ENCODE assay signal across 8 mouse cellular contexts in the genomic region with DNA sequence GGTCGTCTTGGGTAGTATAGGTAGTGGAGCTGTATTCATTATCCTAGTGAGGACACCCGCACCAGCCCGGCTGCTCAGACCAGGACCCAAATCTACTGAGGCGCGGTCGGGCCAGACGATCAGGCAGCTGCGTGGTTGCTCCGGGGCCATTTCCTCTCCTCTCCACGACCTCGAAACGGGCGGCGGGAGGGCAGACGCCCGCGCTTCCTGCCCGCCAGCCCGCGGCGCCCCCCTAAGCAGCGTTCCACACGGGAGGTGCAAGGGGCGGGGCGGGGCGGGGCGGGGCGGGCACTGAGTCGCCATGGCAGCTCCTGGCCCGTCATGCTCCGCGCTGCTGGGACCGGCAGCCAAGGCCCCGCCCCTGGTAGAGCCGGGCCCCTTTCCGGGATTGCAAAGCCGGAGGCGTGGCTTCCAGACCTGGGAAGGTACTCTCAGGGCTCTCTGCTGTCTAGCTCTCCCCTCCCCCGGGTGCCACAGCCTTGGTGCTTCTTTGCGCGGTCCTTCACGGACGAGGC. TPM values are rescaled to one million over a fixed set of nuclear protein-coding genes. Genes with fewer than 3 reads are reported as not detected.
DNase-seq lines count a peak whose midpoint lies in the region; ATAC-seq and TF ChIP-seq lines count a peak whose summit lies in the region.

No protein-coding gene starts in this region.

- peak overlapping the region; percentile 95 for H3K27ac ChIP-seq in bone marrow, adult 2 months (ENCODE audit: control insufficient read depth, insufficient read depth, low read depth, low read length, poor library complexity)
- peak overlapping the region; percentile 95 for H3K27ac ChIP-seq in embryonic facial prominence, embryonic 15.5 days (replicated peaks)

- peak overlapping the region; percentile 78 for H3K4me3 ChIP-seq in bone marrow, adult 2 months (replicated peaks; ENCODE audit: control insufficient read depth, low read depth, low read length)
- H3K4me3 ChIP-seq in embryonic facial prominence, embryonic 15.5 days (replicated peaks): peak overlapping the region; percentile 51

- peak; percentile 92 to 93 for DNase-seq in B cell, adult 2 months
- DNase-seq in heart, adult 8-10 months (ENCODE audit: low spot score): peak; percentile 92
- peak; percentile 97 for DNase-seq in kidney, adult 9 months
- DNase-seq in liver: peak; percentile 99
- DNase-seq in monocyte, adult 2 months (ENCODE audit: low read depth in 1 of 2, low spot score in 2 of 2): peak; percentile 82 to 83
- peak; percentile 88 to 90 for DNase-seq in spleen, postnatal 14 days (ENCODE audit: low spot score in 2 of 2)

- peak overlapping the region; percentile 39 for H3K9ac ChIP-seq in embryonic facial prominence, embryonic 15.5 days

- H3K36me3 ChIP-seq in embryonic facial prominence, embryonic 15.5 days: no peaks in the 10 kb centered on the region

- no peak for TF ChIP-seq CTCF in bone marrow, adult 2 months (IDR thresholded peaks at IDR 0.05; ENCODE audit: control insufficient read depth, insufficient read depth, low read length)

- TF ChIP-seq POLR2A in bone marrow, adult 2 months (IDR thresholded peaks at IDR 0.05; ENCODE audit: borderline replicate concordance, control insufficient read depth, low read depth, low read length): peak; percentile 73

- peak overlapping the region; percentile 82 for H3K4me2 ChIP-seq in embryonic facial prominence, embryonic 15.5 days (replicated peaks)

- WGBS in bone marrow, adult 2 months: under 1% methylated on average over 43 of the region's 43 CpGs
- under 1% methylated on average over 36 of the region's 43 CpGs for WGBS in embryonic facial prominence, embryonic 15.5 days

- no peaks in the 10 kb centered on the region for H3K27me3 ChIP-seq in embryonic facial prominence, embryonic 15.5 days

- peaks cover 8% of the 10 kb centered on the region for H3K4me1 ChIP-seq in bone marrow, adult 2 months (ENCODE audit: control insufficient read depth, insufficient read depth, low read length)
- H3K4me1 ChIP-seq in embryonic facial prominence, embryonic 15.5 days: peaks cover 64% of the 10 kb centered on the region

- peak; percentile 96 for ATAC-seq in embryonic facial prominence, embryonic 15.5 days (ENCODE audit: insufficient number of reproducible peaks, low FRiP score, low TSS enrichment, low read depth)

- H3K9me3 ChIP-seq in embryonic facial prominence, embryonic 15.5 days (replicated peaks): no peaks in the 10 kb centered on the region

RNA-seq across cellular contexts. Expression of a gene that starts 10.3 kb away (rescaled TPM):
- polyA plus RNA-seq in bone marrow, adult 2 months (2011; ENCODE audit: insufficient read depth, insufficient read length, low replicate concordance, missing spikeins): 21.7 and 26.8 TPM in 2 replicates
- 22.2 and 25.4 TPM in 2 replicates for polyA plus RNA-seq in embryonic facial prominence, embryonic 15.5 days (2015; fragmentation: Nextera tagmentation; extraction: Ambion mirVana)
- 10 to 100 TPM; 20.4 to 25.3 (median 22.5) TPM for total RNA-seq in heart, adult 8-10 months (2022)

Comparison
In these comparisons a context has a peak if more than half of its experiments do, and no peak if none do; other contexts are left out.
1. Peak in every context shown above with its lines: DNase-seq, ATAC-seq, H3K4me3 ChIP-seq and H3K27ac ChIP-seq.